Mouse (Mus musculus) forebrain, embryonic 15.5 days (tissue): ENCODE measurements at regions not wholly inside any gene's neighbourhood (a gene's known extent, or its start where the extent isn't known, plus 50 kb on each side); places are given as distances from the start of the nearest gene placed in this dataset.

Experiments
- ATAC-seq: fragments of 200-750 bp; cut with Nextera tagmentation; replicated peaks from 2 replicates; pipeline ENCODE4 v1.8.0; 2017; ENCODE audit warnings: mild to moderate bottlenecking, moderate TSS enrichment, moderate library complexity
- H3K27ac ChIP-seq: fragments of 300-500 bp; sonication (generic); replicated peaks from 2 replicates; pipeline ENCODE4 v1.5.1; 2015; ENCODE audit warnings: mild to moderate bottlenecking, inconsistent platforms
- H3K27me3 ChIP-seq: fragments of 300-500 bp; sonication (generic); 2 replicates; pipeline ENCODE4 v1.6.1; 2015; ENCODE audit warnings: inconsistent platforms
- H3K36me3 ChIP-seq: fragments of 300-500 bp; sonication (generic); 2 replicates; pipeline ENCODE4 v1.6.1; 2015; ENCODE audit warnings: mild to moderate bottlenecking, inconsistent platforms
- H3K4me1 ChIP-seq: fragments of 300-500 bp; sonication (generic); 2 replicates; pipeline ENCODE4 v1.6.1; 2015; ENCODE audit warnings: inconsistent platforms
- H3K4me2 ChIP-seq: fragments of 300-500 bp; sonication (generic); replicated peaks from 2 replicates; pipeline ENCODE4 v1.6.1; 2015; ENCODE audit warnings: mild to moderate bottlenecking, inconsistent platforms
- H3K4me3 ChIP-seq: fragments of 300-500 bp; sonication (generic); 2 replicates; pipeline ENCODE4 v1.5.1; 2015; ENCODE audit warnings: mild to moderate bottlenecking, inconsistent platforms
- H3K9ac ChIP-seq: fragments of 300-500 bp; sonication (generic); replicated peaks from 2 replicates; pipeline ENCODE4 v1.6.1; 2015; ENCODE audit warnings: mild to moderate bottlenecking, inconsistent platforms
- H3K9me3 ChIP-seq: fragments of 300-500 bp; sonication (generic); 2 replicates; pipeline ENCODE4 v1.6.1; 2016; ENCODE audit warnings: inconsistent platforms
- WGBS: fragments of 180-500 bp; shearing (Covaris S2); methylation state at CpG from one replicate; pipeline ENCODE4 v1.1.7; 2015; ENCODE audit warnings: mixed read lengths; 5-methylcytosine and 5-hydroxymethylcytosine counted together

DNA sequence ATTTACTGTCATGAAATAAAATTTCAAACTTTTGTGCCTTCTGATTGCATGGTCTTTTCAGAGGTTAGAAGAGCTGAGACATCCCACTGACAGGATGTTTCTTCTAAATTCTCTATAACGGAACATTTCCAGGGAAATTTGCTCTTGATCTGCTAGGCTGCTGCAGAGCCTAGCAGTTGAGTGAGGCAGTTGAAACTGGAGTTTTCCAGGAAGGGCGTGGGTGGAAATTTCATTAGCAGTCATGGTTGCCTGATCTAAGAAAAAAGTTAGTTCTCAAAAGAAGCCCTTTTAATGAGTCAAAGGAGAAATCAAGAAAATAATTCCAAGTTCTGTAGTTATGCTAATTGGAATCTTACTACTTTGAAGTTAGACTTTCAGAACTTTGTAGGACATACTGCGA is 455.7 kb upstream of the Syt1 start:
- H3K4me3 ChIP-seq: no peak overlapping the region
- no peaks in the 10 kb centered on the region for H3K9me3 ChIP-seq
- no peaks in the 10 kb centered on the region for H3K4me1 ChIP-seq
- no peak overlapping the region for H3K4me2 ChIP-seq
- H3K27me3 ChIP-seq: no peaks in the 10 kb centered on the region
- H3K9ac ChIP-seq: no peak overlapping the region
- no peak overlapping the region for H3K27ac ChIP-seq
- WGBS: 81% methylated on average over 3 of the region's 3 CpGs
- no peak for ATAC-seq
- H3K36me3 ChIP-seq: no peaks in the 10 kb centered on the region

DNA sequence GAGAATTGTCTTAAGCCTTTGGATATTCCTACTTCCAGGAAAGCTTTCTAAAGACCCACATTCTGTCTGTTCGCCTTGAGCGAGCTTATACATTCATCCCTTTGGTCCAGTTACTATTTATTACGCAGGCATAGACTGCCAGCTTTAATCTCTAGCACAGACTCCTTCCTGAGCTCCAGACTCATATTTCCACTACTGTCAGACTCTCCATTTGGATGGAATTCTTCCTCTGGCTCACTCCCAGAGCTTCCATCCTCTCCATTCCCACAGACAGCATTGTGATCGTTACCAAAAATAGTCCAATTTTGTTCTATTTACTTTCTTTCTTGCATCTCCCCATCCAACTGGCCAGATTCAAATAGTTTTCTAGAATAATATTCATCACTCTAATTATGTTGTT is 420.3 kb upstream of the Syt1 start:
- no peaks in the 10 kb centered on the region for H3K36me3 ChIP-seq
- H3K4me1 ChIP-seq: no peaks in the 10 kb centered on the region
- no peak overlapping the region for H3K9ac ChIP-seq
- 85% methylated on average over 4 of the region's 4 CpGs for whole genome bisulfite sequencing
- no peaks in the 10 kb centered on the region for H3K27me3 ChIP-seq
- H3K9me3 ChIP-seq: no peaks in the 10 kb centered on the region
- no peak overlapping the region for H3K27ac ChIP-seq
- no peak for ATAC-seq
- no peak overlapping the region for H3K4me2 ChIP-seq
- no peak overlapping the region for H3K4me3 ChIP-seq

DNA sequence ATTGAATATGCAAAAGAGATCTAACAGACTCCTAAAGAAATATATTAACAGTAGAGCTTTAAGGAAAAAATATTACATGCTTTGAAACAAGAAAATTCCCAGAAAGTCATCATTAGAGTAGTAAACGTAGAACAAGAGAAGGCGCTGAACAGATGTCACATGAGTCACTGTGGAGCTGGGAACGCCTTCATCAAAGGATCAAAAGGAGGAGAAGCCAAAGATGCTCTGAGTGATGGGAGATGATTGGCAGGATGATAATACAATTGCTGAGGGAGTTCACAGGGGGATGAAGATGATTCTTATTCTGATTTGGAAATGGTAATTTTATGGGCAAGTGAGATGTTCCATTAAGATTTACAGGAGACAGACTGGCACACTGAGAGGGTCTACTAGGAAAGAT is 417.1 kb upstream of the Syt1 start:
- WGBS: 70% methylated on average over 3 of the region's 3 CpGs
- H3K4me3 ChIP-seq: no peak overlapping the region
- no peak overlapping the region for H3K9ac ChIP-seq
- no peak overlapping the region for H3K27ac ChIP-seq
- no peaks in the 10 kb centered on the region for H3K4me1 ChIP-seq
- ATAC-seq: no peak
- H3K9me3 ChIP-seq: no peaks in the 10 kb centered on the region
- no peaks in the 10 kb centered on the region for H3K27me3 ChIP-seq
- H3K4me2 ChIP-seq: no peak overlapping the region
- no peaks in the 10 kb centered on the region for H3K36me3 ChIP-seq

DNA sequence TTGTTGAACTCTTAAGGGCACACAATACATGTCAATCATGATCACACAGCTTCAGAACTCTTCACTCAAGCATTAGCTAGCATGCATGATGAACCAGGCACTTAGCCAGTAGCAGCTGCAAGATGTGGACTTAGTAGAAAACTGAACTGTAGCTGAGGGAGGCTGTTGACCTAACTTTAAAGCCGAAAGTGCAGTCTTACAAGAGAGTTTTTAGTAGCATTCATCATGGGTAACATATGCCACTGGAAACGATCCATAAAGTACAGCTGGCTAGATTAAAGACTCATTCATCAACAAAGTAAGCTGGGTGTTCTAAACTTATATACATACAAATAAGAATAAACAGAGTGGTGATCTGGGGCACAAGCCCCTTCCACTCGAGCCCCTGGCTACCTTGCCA is 396.2 kb upstream of the Syt1 start:
- no peak for ATAC-seq
- Histone ChIP-seq H3K36me3 (no peaks in the 10 kb centered on the region), H3K27me3 (no peaks in the 10 kb centered on the region), H3K4me3 (no peak overlapping the region), H3K9me3 (no peaks in the 10 kb centered on the region), H3K4me2 (no peak overlapping the region), H3K27ac (no peak overlapping the region), H3K9ac (no peak overlapping the region), H3K4me1 (no peaks in the 10 kb centered on the region)
- WGBS: 65% methylated on average over 3 of the region's 3 CpGs

DNA sequence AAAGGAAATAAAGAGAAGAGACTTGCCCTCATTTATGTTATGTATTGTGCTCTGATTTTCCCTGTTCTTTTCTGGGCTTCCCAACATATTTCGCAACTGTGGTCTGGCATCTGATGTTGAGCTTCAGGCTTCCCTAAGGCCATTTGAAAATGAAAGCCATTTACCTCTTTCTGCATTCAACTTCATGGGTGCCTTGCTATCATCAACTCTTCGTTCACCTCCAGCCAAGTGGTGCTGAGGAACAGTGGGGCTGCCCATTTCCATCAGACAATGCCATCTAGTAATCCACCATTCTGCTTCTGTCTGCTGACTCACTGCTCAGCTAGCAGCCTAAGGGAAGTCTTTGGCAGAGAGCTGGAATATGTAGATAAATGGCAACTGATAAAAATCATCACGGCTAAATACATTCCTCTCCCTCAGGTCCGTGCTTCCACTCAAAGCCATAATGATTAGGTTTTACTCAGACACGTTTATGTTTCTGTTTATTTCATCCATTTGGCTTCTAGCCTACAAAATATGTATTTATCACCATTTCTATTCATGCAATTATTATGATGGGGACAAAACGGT is 394.4 kb upstream of the Syt1 start:
- no peak for ATAC-seq
- Histone ChIP-seq H3K27ac (no peak overlapping the region), H3K4me3 (no peak overlapping the region), H3K9me3 (no peaks in the 10 kb centered on the region), H3K4me1 (no peaks in the 10 kb centered on the region), H3K4me2 (no peak overlapping the region), H3K9ac (no peak overlapping the region), H3K27me3 (no peaks in the 10 kb centered on the region), H3K36me3 (no peaks in the 10 kb centered on the region)
- WGBS: 86% methylated on average over 6 of the region's 6 CpGs

DNA sequence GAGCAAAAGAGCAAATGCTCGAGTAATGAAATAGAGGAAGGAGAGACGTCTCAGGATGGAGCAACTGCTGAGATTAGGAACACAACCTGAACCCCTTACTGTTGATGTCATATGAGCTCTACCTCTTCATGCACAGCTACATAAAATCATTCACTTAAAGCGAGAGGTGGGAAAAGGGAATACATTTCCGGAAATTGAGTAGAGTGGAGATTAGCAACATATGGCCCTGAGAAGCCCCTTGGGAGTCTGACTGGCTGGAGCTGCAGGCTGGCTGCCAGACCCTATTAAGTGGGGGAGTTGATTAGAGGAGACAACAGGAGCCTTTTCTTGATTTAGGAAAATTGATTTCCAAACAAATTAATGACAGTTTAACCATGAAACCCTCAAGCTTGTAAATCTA is 373.0 kb upstream of the Syt1 start:
- Histone ChIP-seq H3K27me3 (no peaks in the 10 kb centered on the region), H3K36me3 (no peaks in the 10 kb centered on the region), H3K9ac (no peak overlapping the region), H3K4me1 (no peaks in the 10 kb centered on the region), H3K27ac (no peak overlapping the region), H3K9me3 (no peaks in the 10 kb centered on the region), H3K4me3 (no peak overlapping the region), H3K4me2 (no peak overlapping the region)
- ATAC-seq: no peak
- WGBS: 63% methylated on average over 4 of the region's 4 CpGs

DNA sequence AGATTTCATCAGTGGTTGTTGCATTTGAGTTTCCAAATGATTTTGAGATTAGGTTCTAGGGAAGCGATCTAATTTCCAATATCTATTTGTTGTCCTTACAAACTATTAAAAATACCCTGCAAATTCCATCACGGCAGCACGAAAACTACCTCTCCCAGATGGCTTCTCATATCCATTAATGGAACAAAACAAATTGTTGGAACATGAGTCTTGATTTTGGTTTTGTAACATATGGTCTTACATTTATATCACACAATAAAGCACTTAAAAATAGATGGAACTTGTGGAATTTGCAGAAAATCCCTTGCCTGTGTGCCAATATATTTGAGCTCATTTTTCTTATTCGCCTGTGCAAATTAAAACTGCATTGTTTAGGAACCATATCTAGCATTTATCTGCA is 368.1 kb upstream of the Syt1 start:
- H3K9me3 ChIP-seq: no peaks in the 10 kb centered on the region
- WGBS: 84% methylated on average over 4 of the region's 4 CpGs
- no peak overlapping the region for H3K4me2 ChIP-seq
- H3K27me3 ChIP-seq: no peaks in the 10 kb centered on the region
- no peaks in the 10 kb centered on the region for H3K36me3 ChIP-seq
- ATAC-seq: no peak
- no peaks in the 10 kb centered on the region for H3K4me1 ChIP-seq
- no peak overlapping the region for H3K27ac ChIP-seq
- H3K4me3 ChIP-seq: no peak overlapping the region
- H3K9ac ChIP-seq: no peak overlapping the region

DNA sequence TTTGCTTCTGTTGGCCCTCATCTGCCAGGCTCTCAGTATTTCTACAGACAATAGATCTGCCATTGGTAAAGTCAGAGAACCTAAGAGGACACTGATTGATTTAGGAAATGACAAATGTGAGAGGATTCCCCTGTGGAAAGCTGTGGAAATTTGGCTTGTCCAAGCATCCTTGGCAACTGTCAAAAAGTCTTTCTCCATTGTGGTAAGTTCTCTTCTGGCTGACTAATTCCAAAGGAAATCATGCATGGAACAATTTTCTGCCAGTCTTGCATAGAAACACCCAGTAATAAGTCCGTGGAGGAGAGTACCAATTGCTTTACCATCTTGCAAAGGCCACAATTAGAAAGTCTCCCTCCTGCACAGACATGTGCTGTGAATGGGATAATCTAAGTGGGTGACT is 349.4 kb upstream of the Syt1 start:
- WGBS: 18% methylated on average over 1 of the region's 1 CpGs
- peak; percentile 65 for ATAC-seq

DNA sequence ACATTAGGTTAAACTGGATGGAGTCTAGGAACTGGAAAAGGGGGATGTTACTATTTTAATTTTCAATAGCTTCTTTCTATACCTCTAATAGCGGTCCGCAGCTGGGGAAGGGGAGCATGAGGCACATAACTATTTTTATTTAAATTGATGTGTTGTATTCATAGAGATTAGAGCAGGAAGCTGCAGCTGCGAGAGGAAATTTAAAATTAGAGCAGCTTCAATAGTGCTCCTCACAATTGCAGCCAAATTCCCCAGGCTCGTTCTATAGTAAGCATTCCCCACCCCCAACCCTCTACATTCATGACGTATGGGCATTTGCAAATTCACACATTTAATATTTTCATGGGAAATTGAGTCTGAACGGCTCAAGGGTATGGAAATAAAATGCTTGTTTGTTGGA is 348.0 kb upstream of the Syt1 start:
- peak; percentile 65 for ATAC-seq
- Histone ChIP-seq H3K4me2 (no peak overlapping the region), H3K4me1 (peaks cover 22% of the 10 kb centered on the region), H3K27me3 (no peaks in the 10 kb centered on the region), H3K9ac (no peak overlapping the region), H3K9me3 (no peaks in the 10 kb centered on the region), H3K27ac (peak overlapping the region; percentile 55), H3K36me3 (no peaks in the 10 kb centered on the region), H3K4me3 (no peak overlapping the region)
- 35% methylated on average over 6 of the region's 6 CpGs for WGBS

More for the DNA sequence above, 349.4 kb upstream of the Syt1 start:
- Histone ChIP-seq H3K27me3 (no peaks in the 10 kb centered on the region), H3K4me2 (no peak overlapping the region), H3K4me1 (peaks cover 22% of the 10 kb centered on the region), H3K4me3 (no peak overlapping the region), H3K36me3 (no peaks in the 10 kb centered on the region), H3K9me3 (no peaks in the 10 kb centered on the region), H3K27ac (peak overlapping the region; percentile 55; the same call in 1 of the 2 replicates), H3K9ac (no peak overlapping the region)

DNA sequence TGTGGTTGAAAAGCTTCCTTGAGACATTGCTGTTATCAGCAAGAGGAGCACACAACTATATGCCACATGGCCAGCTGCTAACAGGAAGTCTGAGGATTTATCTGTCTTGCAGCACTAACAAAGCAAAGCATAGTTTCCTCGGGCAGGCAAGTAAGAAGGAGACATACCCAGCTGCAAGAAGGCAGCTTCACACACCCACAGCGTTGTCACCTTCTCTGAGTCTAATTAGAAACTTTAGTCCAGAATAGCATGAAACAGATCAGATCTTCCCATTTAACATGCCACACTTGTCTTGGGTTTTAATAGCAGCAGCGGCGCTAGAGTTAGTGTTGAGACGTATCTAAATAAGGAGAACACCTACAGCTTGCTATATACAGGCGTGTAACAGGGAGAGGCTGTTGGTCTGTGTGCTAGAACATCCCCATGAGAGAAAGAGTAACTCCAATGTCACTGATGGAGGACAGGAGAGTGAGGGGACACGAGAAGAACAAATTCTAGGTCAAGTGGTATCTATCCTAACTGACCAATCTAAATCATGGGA is 322.1 kb upstream of the Syt1 start:
- Histone ChIP-seq H3K27ac (no peak overlapping the region), H3K4me3 (no peak overlapping the region), H3K9me3 (no peaks in the 10 kb centered on the region), H3K4me1 (0 out of 2 replicates have a peak, but pooled peaks cover under 1% of the 10 kb centered on the region), H3K4me2 (no peak overlapping the region), H3K36me3 (no peaks in the 10 kb centered on the region), H3K9ac (no peak overlapping the region), H3K27me3 (no peaks in the 10 kb centered on the region)
- WGBS: 83% methylated on average over 7 of the region's 7 CpGs
- ATAC-seq: no peak

DNA sequence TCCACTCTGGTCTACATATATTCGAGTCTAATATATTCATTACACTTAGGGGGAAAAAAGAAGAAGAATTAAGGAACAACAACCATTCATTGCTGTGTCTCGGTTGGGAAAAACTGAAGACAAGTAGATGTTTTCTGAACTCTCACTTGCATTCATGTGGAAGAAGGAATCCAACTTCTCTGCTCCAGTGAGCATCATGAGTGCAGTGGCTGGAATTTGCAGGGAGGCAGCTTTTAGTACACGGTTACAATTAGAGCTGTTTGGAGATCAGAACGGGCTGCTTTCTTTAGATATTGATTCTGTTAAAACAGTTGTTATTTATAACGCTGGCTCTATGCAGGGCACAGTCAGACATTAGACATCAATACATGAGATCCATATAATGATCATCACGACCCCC is 298.5 kb upstream of the Syt1 start:
- no peak overlapping the region for H3K27ac ChIP-seq
- no peak overlapping the region for H3K4me2 ChIP-seq
- H3K36me3 ChIP-seq: no peaks in the 10 kb centered on the region
- no peak overlapping the region for H3K9ac ChIP-seq
- no peaks in the 10 kb centered on the region for H3K27me3 ChIP-seq
- H3K9me3 ChIP-seq: no peaks in the 10 kb centered on the region
- no peaks in the 10 kb centered on the region for H3K4me1 ChIP-seq
- no peak for ATAC-seq
- H3K4me3 ChIP-seq: no peak overlapping the region
- WGBS: 62% methylated on average over 6 of the region's 6 CpGs

DNA sequence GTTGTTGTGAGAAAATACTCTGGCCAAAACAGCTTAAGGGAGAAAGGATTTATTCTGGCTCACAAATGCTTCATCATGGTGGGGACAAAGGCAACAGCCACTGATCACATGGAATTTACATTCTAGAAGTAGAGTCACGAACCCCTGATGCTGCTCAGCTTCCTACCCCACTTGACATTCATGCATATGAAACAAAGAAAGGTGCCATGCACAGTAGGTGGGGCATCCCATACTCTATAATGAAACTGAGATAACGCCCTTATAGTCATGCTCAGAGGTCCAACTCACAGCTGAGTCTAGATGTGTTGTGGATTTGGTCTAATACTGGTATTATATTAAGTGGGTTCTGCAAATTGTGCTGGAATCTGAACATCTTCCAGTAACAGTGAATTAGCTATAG is 289.4 kb upstream of the Syt1 start:
- Histone ChIP-seq H3K4me3 (no peak overlapping the region), H3K27ac (no peak overlapping the region), H3K4me1 (0 out of 2 replicates have a peak, but pooled peaks cover 6% of the 10 kb centered on the region), H3K4me2 (no peak overlapping the region), H3K9me3 (no peaks in the 10 kb centered on the region), H3K9ac (no peak overlapping the region), H3K27me3 (no peaks in the 10 kb centered on the region), H3K36me3 (no peaks in the 10 kb centered on the region)
- ATAC-seq: no peak
- 67% methylated on average over 2 of the region's 2 CpGs for whole genome bisulfite sequencing

DNA sequence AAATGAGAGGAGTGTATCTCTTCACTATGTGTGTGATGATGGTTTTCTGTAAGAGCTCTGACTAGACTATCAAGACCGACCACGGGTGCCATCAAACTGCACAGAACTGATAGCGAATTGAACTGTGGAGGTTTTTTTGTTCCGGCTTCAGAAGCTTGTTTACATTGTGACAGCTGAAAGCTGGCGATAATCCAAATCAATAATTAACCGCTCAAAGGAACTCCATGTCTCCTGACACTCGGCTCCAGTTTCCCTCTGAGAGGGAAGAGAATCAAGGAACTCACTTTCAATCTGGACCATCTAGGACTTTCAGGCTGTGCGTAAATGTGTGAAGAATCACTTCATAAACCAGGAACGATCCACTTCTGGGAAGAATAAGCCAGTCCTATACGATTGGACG is 289.0 kb upstream of the Syt1 start:
- Histone ChIP-seq H3K9ac (no peak overlapping the region), H3K9me3 (no peaks in the 10 kb centered on the region), H3K4me2 (no peak overlapping the region), H3K36me3 (no peaks in the 10 kb centered on the region), H3K27me3 (no peaks in the 10 kb centered on the region), H3K4me3 (no peak overlapping the region), H3K4me1 (0 out of 2 replicates have a peak, but pooled peaks cover 6% of the 10 kb centered on the region), H3K27ac (no peak overlapping the region)
- peak; percentile 60; the same call in 1 of the 2 replicates for ATAC-seq
- WGBS: 33% methylated on average over 11 of the region's 11 CpGs
